Comparison of ENCODE assay signal across 8 mouse cellular contexts in genomic region chr15:93265728-93266127, GRCm38 (mm10). TPM values are rescaled to one million over a fixed set of nuclear protein-coding genes. Genes with fewer than 3 reads are reported as not detected.
DNase-seq lines count a peak whose midpoint lies in the region; ATAC-seq and TF ChIP-seq lines count a peak whose summit lies in the region.

No protein-coding gene starts in this region.

- 49% methylated on average over 2 of the region's 2 CpGs for WGBS in kidney, embryonic 14.5 days

- TF ChIP-seq POLR2A in MEL (IDR thresholded peaks at IDR 0.05; ENCODE audit: control insufficient read depth in 1 of 2, insufficient read depth in 1 of 2, low read depth in 1 of 2, low read length in 2 of 2, poor library complexity in 1 of 2), result no peak

- TF ChIP-seq CTCF in MEL (IDR thresholded peaks at IDR 0.05 in 2 of 3, conservative IDR thresholded peaks at IDR 0.05 in 1 of 3; ENCODE audit: control insufficient read depth in 1 of 3, insufficient read depth in 1 of 3, low read depth in 2 of 3, low read length in 3 of 3, poor library complexity in 1 of 3, severe bottlenecking in 1 of 3), result peak in 1 of 3 experiments; percentile 50; a peak in 2 of 6 replicates
- peak; percentile 84 for TF ChIP-seq CTCF in left cerebral cortex, adult 2 months (IDR thresholded peaks at IDR 0.05)

- peaks cover 14% of the 10 kb centered on the region for H3K79me2 ChIP-seq in MEL (ENCODE audit: control insufficient read depth, insufficient read depth, low read length, poor library complexity)

- no peaks in the 10 kb centered on the region for H3K27me3 ChIP-seq in kidney, embryonic 14.5 days (ENCODE audit: control insufficient read depth, insufficient read depth, low read length)
- H3K27me3 ChIP-seq in MEL (ENCODE audit: control insufficient read depth in 1 of 2, insufficient read depth in 2 of 2, low read length in 2 of 2), result no peaks in the 10 kb centered on the region
- no peaks in the 10 kb centered on the region for H3K27me3 ChIP-seq in splenic B cell, adult 2 months (ENCODE audit: control insufficient read depth, insufficient read depth, low read length, poor library complexity, severe bottlenecking)

- H3K27ac ChIP-seq in kidney, embryonic 14.5 days (ENCODE audit: low read depth, low read length), result no peak overlapping the region
- H3K27ac ChIP-seq in MEL (ENCODE audit: control insufficient read depth, low read depth, low read length), result no peak overlapping the region
- H3K27ac ChIP-seq in left cerebral cortex, adult 2 months, result no peak overlapping the region

- no peak overlapping the region for H3K4me2 ChIP-seq in kidney, embryonic 14.5 days (replicated peaks; ENCODE audit: low read depth, low read length)

- H3K4me3 ChIP-seq in kidney, embryonic 14.5 days (ENCODE audit: low read length), result no peak overlapping the region
- H3K4me3 ChIP-seq in MEL (ENCODE audit: control insufficient read depth in 1 of 2, insufficient read depth in 1 of 2, low read depth in 2 of 2, low read length in 2 of 2), result no peak overlapping the region
- no peak overlapping the region for H3K4me3 ChIP-seq in left cerebral cortex, adult 2 months

- intact Hi-C loops in heart, postnatal 14 days (cut with DNase I), result loop anchor here (1.0 to 5.0 kb wide), 3 partner anchors 174 to 313 kb away; no protein-coding TSS in a partner anchor
- intact Hi-C loops in left cerebral cortex, adult 2 months (cut with DNase I), result loop anchor here (1.0 to 5.0 kb wide), 2 partner anchors 173 to 312 kb away; no protein-coding TSS in a partner anchor

- TF ChIP-seq RAD21 in MEL (IDR thresholded peaks at IDR 0.05; ENCODE audit: low read depth, low read length), result peak; percentile 49

- H3K36me3 ChIP-seq in kidney, embryonic 14.5 days (ENCODE audit: control insufficient read depth, insufficient read depth, low read length), result peaks cover 14% of the 10 kb centered on the region; the same call in 1 of the 2 replicates
- H3K36me3 ChIP-seq in MEL (ENCODE audit: control insufficient read depth in 1 of 2, insufficient read depth in 2 of 2, low read length in 2 of 2), result peaks cover 0 to 7% of the 10 kb centered on the region in 2 experiments; a peak in 3 of 4 replicates
- no peaks in the 10 kb centered on the region; the same call in 1 of the 2 replicates for H3K36me3 ChIP-seq in splenic B cell, adult 2 months (ENCODE audit: control insufficient read depth, insufficient read depth, low read length, poor library complexity, severe bottlenecking)

- ATAC-seq in kidney, embryonic 14.5 days (ENCODE audit: low FRiP score, low TSS enrichment), result no peak
- ATAC-seq in inflammation-experienced regulatory T-cells, adult 6 months, result no peak

- no peaks in the 10 kb centered on the region for H3K9me3 ChIP-seq in kidney, embryonic 14.5 days (ENCODE audit: control insufficient read depth, low read length)
- no peaks in the 10 kb centered on the region for H3K9me3 ChIP-seq in MEL (replicated peaks; ENCODE audit: insufficient read depth, low read length)

- DNase-seq in kidney, adult 18-20 months, result peak; percentile 68
- no peak for DNase-seq in MEL (ENCODE audit: low read depth, low spot score)
- DNase-seq in adrenal gland, postnatal 36 days, result peak; percentile 64 to 77
- peak; percentile 67 to 79 for DNase-seq in heart, postnatal 14 days
- DNase-seq in left cerebral cortex, adult 2 months (ENCODE audit: extremely low spot score in 1 of 2, low spot score in 2 of 2), result peak; percentile 59 to 72
- DNase-seq in splenic B cell, adult 2 months (ENCODE audit: low read depth, low spot score), result peak; percentile 39

- no peak overlapping the region for H3K9ac ChIP-seq in kidney, embryonic 14.5 days (ENCODE audit: low read depth, low read length)
- no peak overlapping the region for H3K9ac ChIP-seq in MEL (ENCODE audit: control insufficient read depth, low read depth, low read length, poor library complexity, severe bottlenecking)

- no peak for TF ChIP-seq EP300 in MEL (IDR thresholded peaks at IDR 0.05; ENCODE audit: low read depth in 1 of 2, low read length in 2 of 2)

- no peaks in the 10 kb centered on the region for H3K4me1 ChIP-seq in kidney, embryonic 14.5 days (ENCODE audit: control insufficient read depth, insufficient read depth, low read length)
- peaks cover 5 to 11% of the 10 kb centered on the region in 2 experiments; a peak in 3 of 4 replicates for H3K4me1 ChIP-seq in MEL (ENCODE audit: control insufficient read depth in 1 of 2, insufficient read depth in 2 of 2, low read length in 2 of 2)

TF ChIP-seq in MEL, 35 proteins besides CTCF, POLR2A, EP300 and RAD21:
- TF ChIP-seq USF1 (IDR thresholded peaks at IDR 0.05; ENCODE audit: low read depth, low read length), result no peak
- no peak for TF ChIP-seq ZNF384 (IDR thresholded peaks at IDR 0.05; ENCODE audit: low read depth, low read length)
- no peak for TF ChIP-seq CHD2 (IDR thresholded peaks at IDR 0.05; ENCODE audit: low read length)
- TF ChIP-seq GATA1 (IDR thresholded peaks at IDR 0.05; ENCODE audit: low read depth, low read length), result no peak
- TF ChIP-seq CHD1 (IDR thresholded peaks at IDR 0.05; ENCODE audit: low read depth, low read length), result no peak
- no peak for TF ChIP-seq MEF2A (IDR thresholded peaks at IDR 0.05; ENCODE audit: extremely low read depth, insufficient replicate concordance, low read depth, low read length, poor library complexity, severe bottlenecking)
- peak; percentile 40 for TF ChIP-seq SMC3 (IDR thresholded peaks at IDR 0.05; ENCODE audit: low read depth, low read length)
- no peak for TF ChIP-seq POLR2AphosphoS2 (IDR thresholded peaks at IDR 0.05; ENCODE audit: low read length)
- TF ChIP-seq RCOR1 (IDR thresholded peaks at IDR 0.05; ENCODE audit: low read depth, low read length), result no peak

RNA-seq across cellular contexts. Expression of gene Gxylt1, which starts 9.3 kb away (rescaled TPM):
- 12.7 and 21.6 TPM in 2 replicates for polyA plus RNA-seq in kidney, embryonic 14.5 days (2014; fragmentation: Nextera tagmentation; extraction: Ambion mirVana)
- 5.3 and 6.0 TPM in 2 replicates for total RNA-seq in MEL (2012; rRNA removed)
- 10 to 100 TPM in 1 of 2 experiments, 1 to 10 TPM in 1; 9.9 to 48.9 TPM for polyA plus RNA-seq in MEL (2012; ENCODE audit: insufficient read depth in 1 of 2, insufficient read length in 2 of 2, low read depth in 1 of 2, low replicate concordance in 2 of 2, missing spikeins in 1 of 2)
- total RNA-seq in adrenal gland, postnatal 36 days (2021), result 10 to 100 TPM; 32.9 to 34.2 TPM
- total RNA-seq in heart, postnatal 14 days (2021), result 10 to 100 TPM; 12.1 to 13.1 TPM
- total RNA-seq in left cerebral cortex, adult 2 months (2021), result 10 to 100 TPM; 13.3 to 13.4 TPM
- 1 to 10 TPM; 6.8 to 7.2 (median 7.0) TPM for polyA plus RNA-seq in inflammation-experienced regulatory T-cells, adult 6 months (2017; shearing (Covaris generic))
